Mouse (Mus musculus): Measurements from ENCODE around the gene Nol4l.

- TF ChIP-seq GATA1 (IDR thresholded peaks at IDR 0.05; ENCODE audit: low read length): no peak
- no peak for TF ChIP-seq TAL1 (IDR thresholded peaks at IDR 0.05; ENCODE audit: low read length)
These were observed 50.3 kb downstream of the Nol4l start for GRCm38 (mm10) chr2:153479486-153479885.
